Mouse (Mus musculus) hindbrain, embryonic 10.5 days (tissue): Measurements from ENCODE around the gene Hdhd5. TPM values are rescaled to one million over a fixed set of nuclear protein-coding genes. Genes with fewer than 3 reads are reported as not detected.

ENCODE experiments used
- DNase-seq: peaks from one replicate; pipeline ENCODE4 v3.0.0-alpha.2; 2017; ENCODE audit warnings: low spot score
- H3K27ac ChIP-seq: fragments of 300-500 bp; sonication (generic); 2 replicates; pipeline ENCODE4 v1.5.1; 2016; ENCODE audit warnings: mild to moderate bottlenecking, moderate library complexity
- H3K27me3 ChIP-seq: fragments of 300-500 bp; sonication (generic); 2 replicates; pipeline ENCODE4 v1.6.1; 2016; ENCODE audit warnings: mild to moderate bottlenecking; ENCODE audit not compliant: poor library complexity, insufficient read depth, severe bottlenecking
- H3K36me3 ChIP-seq: fragments of 300-500 bp; sonication (generic); 2 replicates; pipeline ENCODE4 v1.6.1; 2016; ENCODE audit warnings: mild to moderate bottlenecking, moderate library complexity
- H3K4me1 ChIP-seq: fragments of 300-500 bp; sonication (generic); replicated peaks from 2 replicates; pipeline ENCODE4 v1.6.1; 2016; ENCODE audit warnings: mild to moderate bottlenecking
- H3K4me3 ChIP-seq: fragments of 300-500 bp; sonication (generic); 2 replicates; pipeline ENCODE4 v1.5.1; 2016; ENCODE audit warnings: mild to moderate bottlenecking, moderate library complexity
- H3K9me3 ChIP-seq: fragments of 300-500 bp; sonication (generic); 2 replicates; pipeline ENCODE4 v1.6.1; 2016; ENCODE audit warnings: mild to moderate bottlenecking, moderate library complexity
- WGBS: fragments of 180-500 bp; shearing (Covaris S2); methylation state at CpG from one replicate; pipeline ENCODE4 v1.1.7; 2016; 5-methylcytosine and 5-hydroxymethylcytosine counted together
- polyA plus RNA-seq: library from polyadenylated mRNA; unstranded; fragments of >200 nt; fragmentation: Nextera tagmentation; extraction: Ambion mirVana; gene quantifications from 2 replicates; pipeline ENCODE4 v1.2.1, GENCODE M21; 2016

Gene Hdhd5
- polyA plus RNA-seq, 1 experiment from 2014 or later = 22.2 TPM

DNA sequence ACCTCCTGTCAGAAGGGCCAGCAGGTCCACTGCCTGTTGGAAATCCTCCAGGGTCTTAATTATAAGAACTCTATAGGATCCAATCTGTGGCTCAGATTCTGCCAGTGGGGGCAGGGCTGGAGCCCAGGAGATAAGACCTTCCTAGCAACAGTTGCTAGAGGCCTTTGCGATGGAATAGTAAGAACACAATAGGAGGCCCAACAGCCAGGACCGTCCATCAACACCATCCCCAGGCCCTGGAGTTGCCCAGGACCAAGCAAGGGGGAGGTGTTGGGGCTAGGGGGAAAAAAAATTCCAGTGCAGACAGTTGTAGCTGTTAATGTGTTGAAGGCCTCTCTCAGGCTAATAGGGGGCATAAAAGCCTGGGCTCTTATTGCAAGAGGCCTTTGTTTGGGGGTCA lies 19.1 kb upstream of the Hdhd5 start:
- H3K4me1 ChIP-seq = peaks cover 44% of the 10 kb centered on the region
- H3K27ac ChIP-seq = peak overlapping the region; percentile 85
- no peak overlapping the region for H3K4me3 ChIP-seq
- WGBS = 1% methylated on average over 2 of the region's 2 CpGs
- no peaks in the 10 kb centered on the region for H3K36me3 ChIP-seq
- peak; percentile 76 for DNase-seq
- no peaks in the 10 kb centered on the region for H3K27me3 ChIP-seq
- no peaks in the 10 kb centered on the region for H3K9me3 ChIP-seq

DNA sequence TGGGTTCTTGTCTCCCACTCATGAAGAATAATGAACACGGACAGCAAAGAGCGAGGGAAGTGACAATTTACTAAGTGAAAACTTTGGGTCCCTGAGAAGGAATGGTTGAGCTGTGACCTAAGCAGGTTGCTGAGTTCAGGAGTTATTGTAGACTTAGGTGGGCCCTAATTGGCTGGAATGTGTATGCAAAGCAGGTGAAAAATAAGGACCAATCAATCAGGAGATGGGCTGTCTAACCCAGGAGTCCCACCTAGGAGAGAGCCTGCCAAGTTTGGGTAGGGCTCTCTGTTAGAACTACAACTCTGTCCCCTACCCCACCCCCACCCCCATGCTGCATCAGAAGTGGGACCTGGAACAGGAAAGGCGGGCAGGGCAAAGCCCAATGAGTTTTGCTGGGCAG lies 17.5 kb upstream of the Hdhd5 start:
- no peak overlapping the region for H3K4me3 ChIP-seq
- H3K27ac ChIP-seq = peak overlapping the region; percentile 66; the same call in 1 of the 2 replicates
- peaks cover 38% of the 10 kb centered on the region for H3K4me1 ChIP-seq
- no peaks in the 10 kb centered on the region for H3K36me3 ChIP-seq
- H3K27me3 ChIP-seq = no peaks in the 10 kb centered on the region
- 92% methylated on average over 3 of the region's 3 CpGs for WGBS
- no peaks in the 10 kb centered on the region for H3K9me3 ChIP-seq
- no peak for DNase-seq

DNA sequence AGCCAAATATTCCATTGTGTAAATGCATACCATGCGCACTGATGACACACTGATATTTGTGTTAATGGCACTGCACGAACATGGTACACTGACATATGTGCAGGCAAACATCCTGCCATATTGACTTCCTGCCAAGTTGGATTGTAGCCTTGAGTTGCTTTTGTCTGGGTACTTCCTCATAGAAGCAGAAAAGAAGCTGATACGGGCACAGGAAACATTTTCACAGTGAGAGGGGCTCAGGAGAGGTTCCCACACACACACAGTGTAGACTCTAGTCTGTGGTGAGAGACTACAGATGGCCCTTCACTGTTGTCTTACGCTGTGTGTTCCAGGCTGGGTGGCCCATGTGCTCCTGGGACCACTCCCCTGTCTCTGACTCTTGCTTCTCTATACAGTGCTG lies 15.9 kb upstream of the Hdhd5 start:
- no peak overlapping the region for H3K4me3 ChIP-seq
- no peak for DNase-seq
- no peaks in the 10 kb centered on the region for H3K9me3 ChIP-seq
- no peaks in the 10 kb centered on the region for H3K27me3 ChIP-seq
- peaks cover 32% of the 10 kb centered on the region for H3K4me1 ChIP-seq
- no peaks in the 10 kb centered on the region for H3K36me3 ChIP-seq
- no peak overlapping the region; the same call in 1 of the 2 replicates for H3K27ac ChIP-seq
- WGBS = 92% methylated on average over 4 of the region's 4 CpGs

DNA sequence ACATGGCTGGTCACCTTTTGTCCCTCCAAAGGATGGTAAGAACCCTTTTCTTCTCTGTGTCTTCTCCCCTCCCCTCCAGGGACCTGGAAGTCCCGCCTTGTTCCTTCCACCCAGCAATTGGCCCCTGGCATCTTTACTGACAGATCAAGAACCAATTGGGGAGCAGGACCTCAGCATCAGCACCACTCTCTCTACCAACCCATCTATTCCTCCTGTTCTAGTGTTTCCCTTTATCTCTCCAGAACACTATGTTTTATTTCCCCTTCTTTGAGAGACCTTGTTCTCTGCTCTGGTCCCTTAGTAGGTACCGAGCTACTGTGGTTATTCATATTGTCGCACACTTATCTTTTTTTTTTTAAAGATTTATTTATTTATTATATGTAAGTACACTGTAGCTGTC lies 15.2 kb upstream of the Hdhd5 start:
- Histone ChIP-seq H3K9me3 (no peaks in the 10 kb centered on the region), H3K4me3 (no peak overlapping the region), H3K4me1 (peaks cover 29% of the 10 kb centered on the region), H3K27me3 (no peaks in the 10 kb centered on the region), H3K27ac (no peak overlapping the region), H3K36me3 (no peaks in the 10 kb centered on the region)
- 92% methylated on average over 3 of the region's 3 CpGs for WGBS
- DNase-seq = no peak

DNA sequence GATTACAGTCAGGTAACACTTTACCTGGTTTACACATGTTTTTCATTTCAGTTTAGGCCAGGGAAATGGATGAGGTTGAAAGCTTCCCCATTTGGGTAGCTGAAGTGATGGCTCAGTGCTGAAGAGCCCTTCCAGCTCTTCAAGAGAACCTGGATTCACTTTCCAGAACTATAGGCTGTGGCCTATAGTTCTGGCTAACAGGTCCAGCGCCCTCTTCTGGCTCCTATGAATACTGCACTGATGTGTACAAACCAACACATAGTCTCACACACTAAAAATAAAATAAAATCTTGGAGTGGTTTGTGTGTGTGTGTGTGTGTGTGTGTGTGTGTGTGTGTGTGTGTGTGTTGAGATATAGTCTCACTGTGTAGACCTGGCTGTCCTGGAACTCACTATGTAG lies 10.9 kb upstream of the Hdhd5 start:
- no peak for DNase-seq
- Histone ChIP-seq H3K4me3 (no peak overlapping the region), H3K27me3 (no peaks in the 10 kb centered on the region), H3K4me1 (peaks cover 16% of the 10 kb centered on the region), H3K36me3 (no peaks in the 10 kb centered on the region), H3K9me3 (no peaks in the 10 kb centered on the region), H3K27ac (no peak overlapping the region)
- WGBS = 15% methylated on average over 1 of the region's 1 CpGs

DNA sequence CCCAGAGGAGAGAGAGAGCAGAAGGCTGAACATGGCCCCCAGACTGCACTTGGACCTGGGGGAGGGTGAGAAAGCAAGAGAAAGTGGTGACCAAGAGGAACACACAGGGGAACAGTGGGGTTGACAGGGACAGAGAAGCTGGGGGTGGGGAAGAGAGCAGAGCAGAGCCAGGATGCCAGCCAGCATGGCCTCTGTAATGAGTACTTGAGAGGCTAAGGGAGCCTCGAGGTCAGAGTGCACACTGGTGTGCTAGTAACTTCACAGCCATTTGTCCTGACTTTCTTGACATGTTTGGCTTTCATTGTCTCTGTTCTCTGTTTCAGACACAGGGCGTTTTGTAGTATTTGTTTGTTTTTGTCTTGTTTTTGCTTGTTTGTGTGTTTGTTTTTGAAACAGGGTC lies 10.3 kb upstream of the Hdhd5 start:
- H3K4me1 ChIP-seq = peaks cover 16% of the 10 kb centered on the region
- WGBS = 41% methylated on average over 2 of the region's 2 CpGs
- H3K9me3 ChIP-seq = no peaks in the 10 kb centered on the region
- no peak for DNase-seq
- no peaks in the 10 kb centered on the region for H3K27me3 ChIP-seq
- no peak overlapping the region for H3K4me3 ChIP-seq
- H3K27ac ChIP-seq = no peak overlapping the region
- no peaks in the 10 kb centered on the region for H3K36me3 ChIP-seq

DNA sequence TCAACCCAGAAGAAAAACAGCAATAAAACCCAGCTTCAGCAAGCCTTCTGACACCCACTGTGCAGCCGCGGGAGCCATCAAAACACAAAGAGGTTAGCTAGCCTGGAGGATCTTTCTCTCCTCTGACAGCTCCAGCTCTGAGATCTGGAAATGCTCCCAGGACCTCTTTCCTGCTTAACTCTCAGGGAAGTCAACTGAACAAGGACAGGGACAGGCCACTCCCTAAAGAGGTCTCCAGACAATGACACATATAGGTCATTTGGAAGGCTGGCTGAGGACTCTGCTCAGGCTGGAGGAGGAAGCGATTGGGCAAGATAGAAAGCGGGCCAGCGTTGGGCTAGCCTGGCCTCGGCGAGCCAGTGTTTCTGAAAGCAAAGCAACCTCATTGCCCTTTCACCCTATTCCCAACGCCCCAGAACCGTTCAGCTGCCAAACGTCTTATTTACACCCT lies 8.7 kb upstream of the Hdhd5 start:
- no peaks in the 10 kb centered on the region for H3K27me3 ChIP-seq
- no peaks in the 10 kb centered on the region for H3K36me3 ChIP-seq
- peak overlapping the region; percentile 88 for H3K27ac ChIP-seq
- H3K4me1 ChIP-seq = peaks cover 16% of the 10 kb centered on the region
- no peaks in the 10 kb centered on the region for H3K9me3 ChIP-seq
- no peak for DNase-seq
- H3K4me3 ChIP-seq = peak overlapping the region; percentile 44
- 31% methylated on average over 10 of the region's 10 CpGs for WGBS

DNA sequence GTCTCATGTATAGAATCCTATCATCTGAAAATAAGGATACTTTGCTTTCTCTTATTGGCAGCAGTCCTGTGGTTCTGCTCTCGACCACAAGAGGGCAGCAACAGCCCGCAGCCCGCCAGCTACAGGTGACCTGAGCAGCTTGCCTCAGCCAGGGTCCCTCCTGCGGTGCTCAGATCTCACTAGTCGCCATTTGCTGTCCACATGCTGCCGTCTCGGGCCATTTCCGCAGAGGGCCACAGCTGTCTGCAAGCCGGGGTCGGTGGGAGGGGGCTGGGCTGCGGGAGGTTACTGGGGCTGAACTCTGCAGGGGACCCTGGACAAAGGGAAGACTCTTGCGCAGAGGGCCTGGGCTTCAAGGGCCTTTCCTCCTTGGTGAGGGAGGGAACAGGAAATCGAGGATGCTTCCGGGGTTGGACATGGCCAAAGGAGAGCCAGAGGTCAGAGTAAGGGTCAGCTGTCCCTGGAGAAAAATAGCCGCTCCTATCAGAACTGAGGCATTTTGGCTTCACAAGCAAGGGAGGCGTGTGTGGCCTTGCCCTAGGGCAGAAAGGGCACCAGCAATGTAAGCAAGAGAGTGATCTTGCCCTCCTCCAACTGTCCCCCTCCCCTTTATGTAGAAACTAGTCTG lies 8.1 kb upstream of the Hdhd5 start:
- peak; percentile 95 for DNase-seq
- Histone ChIP-seq H3K9me3 (no peaks in the 10 kb centered on the region), H3K4me3 (peak overlapping the region; percentile 44), H3K4me1 (peaks cover 16% of the 10 kb centered on the region), H3K27ac (peak overlapping the region; percentile 88), H3K27me3 (no peaks in the 10 kb centered on the region), H3K36me3 (no peaks in the 10 kb centered on the region)
- under 1% methylated on average over 16 of the region's 16 CpGs for WGBS

DNA sequence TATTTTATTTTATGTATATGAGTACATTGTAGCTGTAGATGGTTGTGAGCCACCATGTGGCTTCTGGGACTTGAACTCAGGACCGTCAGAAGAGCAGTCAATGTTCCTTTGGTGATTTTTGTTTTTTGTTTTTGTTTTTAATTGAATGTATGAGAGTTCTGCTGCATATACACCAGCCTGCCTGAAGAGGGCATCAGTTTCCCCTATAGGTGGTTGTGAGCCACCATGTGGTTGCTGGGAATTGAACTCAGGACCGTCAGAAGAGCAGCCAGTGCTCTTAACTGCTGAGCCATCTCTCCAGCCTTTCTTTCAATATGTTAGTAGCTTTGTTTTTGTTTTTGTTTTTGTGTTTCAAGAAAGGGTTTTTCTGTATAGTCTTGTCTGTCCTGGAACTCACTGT lies 5.2 kb upstream of the Hdhd5 start:
- no peaks in the 10 kb centered on the region for H3K27me3 ChIP-seq
- no peaks in the 10 kb centered on the region for H3K9me3 ChIP-seq
- H3K27ac ChIP-seq = no peak overlapping the region
- WGBS = 88% methylated on average over 2 of the region's 2 CpGs
- H3K36me3 ChIP-seq = no peaks in the 10 kb centered on the region
- DNase-seq = no peak
- H3K4me1 ChIP-seq = peaks cover 17% of the 10 kb centered on the region
- no peak overlapping the region for H3K4me3 ChIP-seq

DNA sequence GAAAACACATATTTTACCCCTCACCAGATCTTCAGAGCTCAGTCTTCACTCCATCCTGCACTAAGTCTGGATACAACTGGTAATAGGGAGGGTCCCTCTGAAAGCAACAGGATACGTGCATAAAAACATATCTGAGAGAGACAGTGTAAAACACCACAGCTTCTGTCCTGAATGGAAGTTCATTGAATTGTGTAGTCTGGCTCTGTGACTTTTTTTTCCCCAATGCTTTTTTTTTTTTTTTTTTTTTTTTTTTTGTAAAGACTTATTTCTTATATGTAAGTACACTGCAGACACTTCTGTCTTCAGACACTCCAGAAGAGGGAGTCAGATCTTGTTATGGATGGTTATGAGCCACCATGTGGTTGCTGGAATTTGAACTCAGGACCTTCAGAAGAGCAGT lies 1.5 kb upstream of the Hdhd5 start:
- H3K27me3 ChIP-seq = no peaks in the 10 kb centered on the region
- WGBS = 86% methylated on average over 1 of the region's 1 CpGs
- H3K36me3 ChIP-seq = 0 out of 2 replicates have a peak, but pooled peaks cover 6% of the 10 kb centered on the region
- H3K27ac ChIP-seq = no peak overlapping the region
- H3K4me1 ChIP-seq = peaks cover 33% of the 10 kb centered on the region
- no peak for DNase-seq
- no peaks in the 10 kb centered on the region for H3K9me3 ChIP-seq
- H3K4me3 ChIP-seq = no peak overlapping the region

DNA sequence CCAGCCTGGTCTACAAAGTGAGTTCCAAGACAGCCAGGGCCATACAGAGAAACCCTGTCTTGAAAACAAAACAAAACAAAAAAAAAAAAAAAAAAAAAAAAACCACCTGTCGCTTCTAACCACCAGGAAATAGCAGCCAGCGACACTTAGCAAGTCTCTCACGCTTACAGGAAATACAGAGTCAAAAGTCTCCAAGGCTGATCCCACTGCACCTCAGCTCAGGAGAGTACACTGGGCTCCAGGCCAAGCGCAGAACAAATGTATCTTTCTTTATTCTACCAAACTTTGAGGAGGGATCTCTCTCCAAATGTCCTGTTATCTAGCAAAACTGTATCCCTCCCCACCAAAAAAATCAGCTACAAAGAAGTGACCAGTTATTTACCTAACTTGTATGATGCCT lies 2.0 kb downstream of the Hdhd5 start:
- no peaks in the 10 kb centered on the region for H3K9me3 ChIP-seq
- H3K27ac ChIP-seq = no peak overlapping the region
- H3K4me3 ChIP-seq = 0 out of 2 replicates have a peak overlapping the region, but pooled peaks have one; percentile 95
- no peak for DNase-seq
- H3K27me3 ChIP-seq = no peaks in the 10 kb centered on the region
- 85% methylated on average over 4 of the region's 4 CpGs for WGBS
- peaks cover 33% of the 10 kb centered on the region for H3K4me1 ChIP-seq
- 0 out of 2 replicates have a peak, but pooled peaks cover 17% of the 10 kb centered on the region for H3K36me3 ChIP-seq

DNA sequence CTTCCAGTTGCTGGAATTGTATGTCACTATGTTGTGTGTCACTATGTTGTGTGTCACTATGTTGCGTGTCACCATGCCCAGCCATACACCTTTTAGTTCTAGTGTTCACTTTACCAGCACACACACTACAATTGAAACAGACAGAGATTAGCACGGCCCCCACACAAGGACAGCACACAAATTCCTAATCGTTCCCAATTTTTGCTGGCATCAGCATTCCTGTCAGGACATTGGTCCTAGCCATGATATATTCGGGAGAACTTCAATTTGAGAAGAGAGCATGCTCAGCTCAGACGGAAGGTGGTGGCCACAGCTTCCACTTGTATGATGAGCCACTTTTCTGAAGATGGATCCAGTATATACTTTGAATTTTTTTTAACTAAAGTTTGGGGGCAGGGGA lies 6.3 kb downstream of the Hdhd5 start:
- H3K4me1 ChIP-seq = peaks cover 16% of the 10 kb centered on the region
- H3K4me3 ChIP-seq = no peak overlapping the region
- no peak overlapping the region for H3K27ac ChIP-seq
- H3K36me3 ChIP-seq = peaks cover 57% of the 10 kb centered on the region
- WGBS = 95% methylated on average over 5 of the region's 5 CpGs
- H3K9me3 ChIP-seq = no peaks in the 10 kb centered on the region
- no peaks in the 10 kb centered on the region for H3K27me3 ChIP-seq
- DNase-seq = no peak

DNA sequence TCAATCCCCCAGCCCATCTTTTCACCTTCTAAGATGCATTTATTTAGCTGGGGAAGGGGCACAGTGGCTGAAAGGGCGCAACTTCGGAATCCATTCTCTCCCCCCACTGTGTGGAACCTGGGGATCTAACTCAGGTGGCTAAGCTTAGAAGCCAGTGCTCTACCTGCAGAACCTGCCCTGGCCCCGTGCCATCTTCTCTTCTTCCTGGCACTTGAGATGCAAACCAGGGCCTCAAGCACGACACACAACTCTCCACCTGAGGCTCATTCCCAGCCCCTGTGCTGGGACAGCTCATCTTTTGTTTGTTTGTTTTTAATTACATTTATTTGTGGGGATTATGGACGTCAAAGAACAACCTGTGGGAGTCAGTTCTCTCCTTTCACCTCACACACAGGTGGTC lies 11.5 kb downstream of the Hdhd5 start:
- H3K36me3 ChIP-seq = peaks cover 92% of the 10 kb centered on the region

DNA sequence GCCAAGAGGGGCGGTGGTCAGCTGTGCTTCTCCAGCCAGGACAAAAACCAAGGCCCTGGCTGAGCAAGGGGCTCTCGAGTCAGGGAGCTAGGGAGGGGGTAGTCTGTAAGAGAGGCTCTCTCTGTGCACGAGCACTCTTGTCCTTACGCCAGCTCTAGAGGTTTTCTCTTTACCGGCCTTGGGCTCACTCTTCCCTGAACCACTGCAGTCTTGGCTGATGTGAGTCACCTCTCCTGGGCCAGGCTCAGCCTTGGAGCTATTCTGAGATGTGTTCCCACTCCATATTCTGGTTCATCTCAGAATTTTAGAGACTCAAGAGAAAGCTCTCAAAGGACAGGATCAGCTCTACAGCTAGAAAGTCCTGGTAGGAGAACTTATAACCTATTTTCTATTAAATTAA lies 13.8 kb downstream of the Hdhd5 start:
- Histone ChIP-seq H3K27ac (no peak overlapping the region), H3K4me1 (no peaks in the 10 kb centered on the region), H3K27me3 (no peaks in the 10 kb centered on the region), H3K4me3 (no peak overlapping the region), H3K36me3 (peaks cover 96% of the 10 kb centered on the region), H3K9me3 (no peaks in the 10 kb centered on the region)
- 85% methylated on average over 5 of the region's 5 CpGs for WGBS
- no peak for DNase-seq

More for the DNA sequence above, 11.5 kb downstream of the Hdhd5 start:
- Histone ChIP-seq H3K4me1 (no peaks in the 10 kb centered on the region), H3K4me3 (no peak overlapping the region), H3K9me3 (no peaks in the 10 kb centered on the region), H3K27ac (no peak overlapping the region), H3K27me3 (no peaks in the 10 kb centered on the region)
- no peak for DNase-seq
- WGBS = 86% methylated on average over 5 of the region's 5 CpGs
